Comparison of ENCODE assay signal across 8 mouse cellular contexts in the genomic region with DNA sequence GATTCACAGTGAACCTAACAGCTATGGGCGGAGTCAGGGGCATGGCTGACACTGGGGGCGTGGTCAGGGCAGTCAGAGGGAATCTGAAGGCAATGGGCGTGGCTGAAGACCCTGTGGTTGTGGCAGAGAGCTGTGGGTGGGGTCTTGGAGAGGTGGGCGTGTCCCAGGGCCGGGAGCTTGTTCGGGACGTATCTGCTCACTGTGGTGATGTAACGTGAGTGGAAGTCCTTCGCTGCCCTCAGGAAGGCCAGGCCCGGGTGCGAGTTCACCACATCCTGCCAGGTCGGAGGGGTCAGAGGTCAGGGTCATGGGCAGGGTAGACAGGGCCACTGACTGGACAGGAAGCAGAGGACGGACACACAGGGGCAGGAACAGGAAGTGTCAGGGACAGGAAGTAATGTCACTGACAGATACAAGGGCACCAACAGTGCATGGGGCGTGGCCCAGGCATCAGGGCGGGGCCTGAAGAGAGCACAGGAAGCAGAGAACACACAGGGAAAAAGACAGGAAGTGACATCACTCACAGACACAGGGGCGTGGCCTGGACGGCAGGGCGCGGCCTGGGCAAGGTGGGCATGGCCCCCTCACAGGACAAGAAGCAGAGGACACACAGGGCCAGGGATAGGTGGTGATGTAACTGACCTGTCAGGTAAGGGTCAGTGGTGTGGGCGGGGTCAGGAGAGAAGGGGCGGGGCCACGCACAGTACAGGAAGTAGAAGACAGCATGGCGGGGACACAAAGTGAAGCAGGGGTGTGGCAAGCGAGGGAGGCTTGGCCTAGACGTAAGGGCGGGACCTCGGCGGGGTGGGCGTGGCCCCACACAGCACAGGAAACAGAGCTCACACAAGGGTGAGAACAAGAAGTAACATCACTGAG. TPM values are rescaled to one million over a fixed set of nuclear protein-coding genes. Genes with fewer than 3 reads are reported as not detected.
DNase-seq lines count a peak whose midpoint lies in the region; ATAC-seq and TF ChIP-seq lines count a peak whose summit lies in the region.

No protein-coding gene starts in this region.

- 95% methylated on average over 28 of the region's 29 CpGs for WGBS in hindbrain, postnatal 0 days

- H3K9me3 ChIP-seq in hindbrain, postnatal 0 days (ENCODE audit: low read length): 0 out of 2 replicates have a peak, but pooled peaks cover 10% of the 10 kb centered on the region
- peaks cover 35% of the 10 kb centered on the region for H3K9me3 ChIP-seq in megakaryocyte, embryonic 14.5 days

- TF ChIP-seq CTCF in hindbrain, postnatal 0 days (IDR thresholded peaks at IDR 0.05; ENCODE audit: low read depth): no peak

- H3K4me3 ChIP-seq in hindbrain, postnatal 0 days (ENCODE audit: low read length): no peak overlapping the region
- peak overlapping the region; percentile 79 for H3K4me3 ChIP-seq in megakaryocyte, embryonic 14.5 days (replicated peaks)

- no peak overlapping the region for H3K9ac ChIP-seq in hindbrain, postnatal 0 days (replicated peaks; ENCODE audit: low read length)

- peaks cover 21% of the 10 kb centered on the region for H3K36me3 ChIP-seq in hindbrain, postnatal 0 days (ENCODE audit: insufficient read depth, low read length)
- peaks cover 38% of the 10 kb centered on the region for H3K36me3 ChIP-seq in megakaryocyte, embryonic 14.5 days (replicated peaks; ENCODE audit: low read length)

- peak overlapping the region; percentile 21; the same call in 1 of the 2 replicates for H3K4me2 ChIP-seq in hindbrain, postnatal 0 days (ENCODE audit: low read depth, low read length)

- DNase-seq in embryo, embryonic 10 days (ENCODE audit: low spot score): peak; percentile 10
- no peak for DNase-seq in embryo, embryonic 10.5 days (ENCODE audit: low spot score)
- DNase-seq in cerebellum, adult 18-20 months: peak; percentile 42 to 44
- peak; percentile 8 to 29 for DNase-seq in frontal cortex, postnatal 25 days (ENCODE audit: low spot score in 2 of 2)
- DNase-seq in hindbrain, postnatal 0 days (ENCODE audit: low spot score): no peak
- DNase-seq in left cerebral cortex, adult 9 months (ENCODE audit: low spot score in 2 of 2): peak; percentile 39 to 50
- peak; percentile 46 to 67 for DNase-seq in spleen, postnatal 4 days (ENCODE audit: low spot score in 2 of 2)

- peak overlapping the region; percentile 32; the same call in 1 of the 2 replicates for H3K27ac ChIP-seq in hindbrain, postnatal 0 days

- H3K4me1 ChIP-seq in hindbrain, postnatal 0 days (ENCODE audit: insufficient read depth, low read length): no peaks in the 10 kb centered on the region
- peaks cover 13% of the 10 kb centered on the region for H3K4me1 ChIP-seq in megakaryocyte, embryonic 14.5 days

- ATAC-seq in hindbrain, postnatal 0 days: peak; percentile 73

- H3K27me3 ChIP-seq in hindbrain, postnatal 0 days (ENCODE audit: insufficient read depth, low read length): no peaks in the 10 kb centered on the region
- no peaks in the 10 kb centered on the region for H3K27me3 ChIP-seq in megakaryocyte, embryonic 14.5 days (replicated peaks)

RNA-seq across cellular contexts. Expression of a gene that starts 36.6 kb away (rescaled TPM):
- 122 and 181 TPM in 2 replicates for total RNA-seq in hindbrain, postnatal 0 days (2014; rRNA removed)
- polyA plus RNA-seq in hindbrain, postnatal 0 days (2015; fragmentation: Nextera tagmentation; extraction: Ambion mirVana): 150 and 166 TPM in 2 replicates
- polyA plus RNA-seq in megakaryocyte, embryonic 14.5 days (2012; ENCODE audit: insufficient read depth, low replicate concordance): 218 and 578 TPM in 2 replicates

RNA-seq across cellular contexts. Expression of a gene that starts 53.5 kb away (rescaled TPM):
- not detected in 2 replicates for total RNA-seq in hindbrain, postnatal 0 days (2014; rRNA removed)
- polyA plus RNA-seq in hindbrain, postnatal 0 days (2015; fragmentation: Nextera tagmentation; extraction: Ambion mirVana): not detected in 2 replicates
- not detected in 2 replicates for polyA plus RNA-seq in megakaryocyte, embryonic 14.5 days (2012; ENCODE audit: insufficient read depth, low replicate concordance)

Comparison
In these comparisons a context has a peak if more than half of its experiments do, and no peak if none do; other contexts are left out.
1. DNase-seq: peak in embryo, embryonic 10 days (single experiment), cerebellum, adult 18-20 months (2 of 2), frontal cortex, postnatal 25 days (2 of 2), left cerebral cortex, adult 9 months (2 of 2) and spleen, postnatal 4 days (2 of 2); none in embryo, embryonic 10.5 days (single experiment) and hindbrain, postnatal 0 days (single experiment).